Mouse (Mus musculus): ENCODE results near the gene Tmem222. TPM values are rescaled to one million over a fixed set of nuclear protein-coding genes. Genes with fewer than 3 reads are reported as not detected.

Tmem222 gene
- total RNA-seq (2023): 81.4 TPM

DNA sequence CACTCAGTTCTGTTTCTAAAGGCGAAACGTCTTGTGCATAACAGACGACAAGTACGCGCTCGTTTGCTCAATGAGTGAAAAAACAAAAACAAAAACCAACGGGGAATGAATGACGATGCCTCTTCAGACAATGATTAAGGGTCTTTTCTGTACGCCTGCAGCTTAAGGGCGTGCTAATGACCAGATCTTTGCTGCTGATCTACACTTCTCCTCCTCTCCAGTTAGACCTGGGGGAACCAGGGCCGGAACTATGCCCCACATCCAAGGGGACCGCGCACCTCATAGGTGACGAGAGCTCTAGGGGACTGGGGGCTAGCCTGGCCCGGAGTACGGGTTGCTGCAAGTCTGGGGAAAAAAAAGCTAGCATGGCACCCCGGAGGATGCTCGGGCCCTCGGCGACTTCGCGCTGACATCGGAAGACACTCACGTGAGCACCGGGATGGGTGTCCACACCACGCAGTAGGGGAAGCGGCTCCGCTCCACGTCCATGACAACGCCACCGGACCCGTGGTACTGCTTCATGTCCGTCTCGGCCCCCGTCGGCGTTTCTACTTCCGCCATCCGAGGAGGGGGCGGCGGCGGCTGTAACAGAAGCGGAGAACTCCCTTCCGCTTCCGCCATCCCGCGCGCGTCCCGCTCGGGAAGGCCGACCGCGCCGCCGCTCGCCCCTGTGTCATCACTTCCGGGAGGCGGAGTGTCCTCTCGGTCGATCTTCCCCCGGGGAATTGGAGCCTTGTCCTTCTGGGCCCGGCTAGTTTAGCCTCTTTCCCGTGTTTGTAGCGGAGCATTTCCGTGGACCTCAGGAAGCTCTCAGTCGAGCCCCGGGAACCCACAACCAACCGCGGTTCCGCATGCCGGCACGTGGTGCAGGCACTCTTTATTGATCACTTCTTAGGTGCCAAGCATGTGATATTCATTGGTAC is at the start of gene Tmem222:
Tmem222 (minus strand) TSS at position 689 of the 923 bp plus-strand sequence.

DNA sequence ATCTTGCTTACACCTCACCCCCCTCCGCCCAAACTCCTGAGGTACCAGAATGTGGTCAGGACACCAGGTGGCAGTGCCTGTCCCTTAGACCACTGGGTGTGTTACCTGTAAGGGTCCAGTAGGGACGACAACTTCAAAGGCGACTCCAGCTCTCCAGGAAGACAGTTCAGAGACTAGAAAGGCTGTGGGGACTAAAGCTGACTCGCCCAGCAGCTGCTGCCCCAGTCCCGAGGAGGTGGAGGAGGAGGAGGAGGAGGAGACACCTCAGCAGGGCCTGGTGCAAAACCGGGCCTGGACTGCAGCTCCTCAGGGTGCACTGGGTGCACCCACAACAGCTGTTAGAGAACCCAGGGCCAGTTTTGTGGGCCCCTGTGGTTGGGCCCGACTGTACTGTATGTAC is 14.7 kb downstream of the Tmem222 start, which contains the start of gene Sytl1:
Sytl1 (minus strand) TSS at position 232 of the 400 bp plus-strand sequence.

DNA sequence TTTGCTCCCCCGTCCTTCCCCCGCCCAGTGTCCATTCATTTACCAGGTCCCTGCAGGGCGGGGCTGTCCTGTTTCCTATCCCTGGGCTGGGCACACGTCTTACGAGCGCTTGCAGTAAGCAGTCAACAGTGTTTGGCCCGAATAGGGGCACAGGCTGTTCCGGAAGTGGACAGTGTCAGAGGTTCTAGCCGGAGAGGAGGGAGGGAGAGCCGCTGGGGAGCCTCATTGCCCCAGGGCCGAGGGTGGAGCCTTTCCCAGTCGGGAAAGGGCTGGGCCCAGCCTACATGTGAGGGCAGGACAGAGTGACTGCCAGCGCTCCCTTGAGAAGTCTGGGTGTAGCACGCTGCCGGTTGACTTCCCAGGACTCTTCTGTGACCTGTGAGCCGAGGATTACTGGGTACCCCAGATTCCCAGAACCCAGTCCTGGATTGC is 37.1 kb downstream of the Tmem222 start, which contains the start of gene Map3k6:
Map3k6 (plus strand) TSS at position 329 of the 432 bp plus-strand sequence.

Other genes starting within 250 kb of the Tmem222 start
- 268 TPM for gene Wasf2, start 147.3 kb downstream of the Tmem222 start, total RNA-seq (2023)
- gene Cd164l2, start 65.7 kb downstream of the Tmem222 start, total RNA-seq (2023): 3.4 TPM
- 1.2 TPM for gene Gpr3, start 65.3 kb downstream of the Tmem222 start, total RNA-seq (2023)
- 0.12 TPM for gene Map3k6, start 37.0 kb downstream of the Tmem222 start, total RNA-seq (2023)
- gene Sytl1, start 14.7 kb downstream of the Tmem222 start, total RNA-seq (2023): 16.4 TPM
- gene Wdtc1, start 75.7 kb upstream of the Tmem222 start, total RNA-seq (2023): 32.1 TPM
- gene Slc9a1, start 91.9 kb upstream of the Tmem222 start, total RNA-seq (2023): 49.9 TPM
- not detected for gene Tent5b, start 202.3 kb upstream of the Tmem222 start, total RNA-seq (2023)
- 0.91 TPM for gene Trnp1, start 220.8 kb upstream of the Tmem222 start, total RNA-seq (2023)
- gene Kdf1, start 241.2 kb upstream of the Tmem222 start, total RNA-seq (2023): 0.53 TPM

Measured in CD4-positive naive resting alpha-beta T cell, adult 76 days (primary cell).